Mouse (Mus musculus) neural tube, embryonic 14.5 days (tissue): ENCODE measurements around the gene Mnx1. TPM values are rescaled to one million over a fixed set of nuclear protein-coding genes. Genes with fewer than 3 reads are reported as not detected.
A peak's percentile ranks its signal among the peaks of the same experiment; 100 is the strongest.
"Not testable (repeated sequence)": the region's sequence is repeated elsewhere in the genome, so short reads cannot be mapped to it uniquely, and the experiment has no call there.

Source experiments
- ATAC-seq: fragments of 200-750 bp; cut with Nextera tagmentation; 2 replicates; pipeline ENCODE4 v1.8.0; 2017; ENCODE audit warnings: low read depth, mild to moderate bottlenecking, moderate TSS enrichment, moderate library complexity
- H3K27ac ChIP-seq: fragments of 300-500 bp; sonication (generic); 2 replicates; pipeline ENCODE4 v1.5.1; 2014; ENCODE audit warnings: low read depth, mild to moderate bottlenecking, control low read depth, low read length, moderate library complexity, mixed read lengths
- H3K27me3 ChIP-seq: fragments of 300-500 bp; sonication (generic); 2 replicates; pipeline ENCODE4 v1.6.1; 2014; ENCODE audit warnings: low read length; ENCODE audit not compliant: control insufficient read depth, insufficient read depth
- H3K36me3 ChIP-seq: fragments of 300-500 bp; sonication (generic); 2 replicates; pipeline ENCODE4 v1.6.1; 2014; ENCODE audit warnings: low read length, mixed read lengths; ENCODE audit not compliant: control insufficient read depth, insufficient read depth
- H3K4me1 ChIP-seq: fragments of 300-500 bp; sonication (generic); 2 replicates; pipeline ENCODE4 v1.6.1; 2014; ENCODE audit warnings: low read length; ENCODE audit not compliant: control insufficient read depth, insufficient read depth
- H3K4me2 ChIP-seq: fragments of 300-500 bp; sonication (generic); 2 replicates; pipeline ENCODE4 v1.6.1; 2014; ENCODE audit warnings: mild to moderate bottlenecking, low read depth, low read length, control low read depth
- H3K4me3 ChIP-seq: fragments of 300-500 bp; sonication (generic); 2 replicates; pipeline ENCODE4 v1.5.1; 2014; ENCODE audit warnings: low read depth, low read length, control low read depth, mixed read lengths
- H3K9ac ChIP-seq: fragments of 300-500 bp; sonication (generic); replicated peaks from 2 replicates; pipeline ENCODE4 v1.6.1; 2014; ENCODE audit warnings: low read depth, mild to moderate bottlenecking, control low read depth, low read length, mixed read lengths
- H3K9me3 ChIP-seq: fragments of 300-500 bp; sonication (generic); 2 replicates; pipeline ENCODE4 v1.6.1; 2016; ENCODE audit warnings: low read length; ENCODE audit not compliant: control insufficient read depth
- WGBS: fragments of 180-500 bp; shearing (Covaris S2); extraction: QIAGEN DNeasy Blood & Tissue Kit; methylation state at CpG from one replicate; pipeline ENCODE4 v1.1.7; 2014; 5-methylcytosine and 5-hydroxymethylcytosine counted together
- polyA plus RNA-seq: library from polyadenylated mRNA; unstranded; fragments of >200 nt; fragmentation: Nextera tagmentation; extraction: Ambion mirVana; gene quantifications from 2 replicates; pipeline ENCODE4 v1.2.1, GENCODE M21; 2014

Gene Mnx1
- polyA plus RNA-seq, 1 experiment from 2014 or later, result 1.8 TPM

DNA sequence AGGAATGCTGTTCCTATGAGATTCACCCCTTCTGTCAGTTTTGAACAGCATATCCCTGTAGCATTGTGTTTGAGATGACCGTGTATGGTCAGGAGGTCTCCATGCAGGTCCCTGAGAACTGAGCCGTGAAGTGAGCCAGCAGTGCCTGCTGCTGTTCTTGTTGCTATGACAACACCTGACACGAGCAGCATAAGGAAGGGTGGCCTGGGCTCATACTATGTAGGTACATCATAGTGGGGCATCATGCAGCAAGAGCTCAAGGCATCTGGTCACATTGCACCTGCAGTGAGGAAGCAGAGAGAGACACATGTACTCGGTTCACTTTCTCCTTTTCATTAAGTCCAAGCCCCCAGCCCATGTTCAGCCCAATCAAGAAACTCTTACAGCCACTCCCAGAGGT lies 25.9 kb downstream of the Mnx1 start:
- Histone ChIP-seq H3K4me3 (no peak overlapping the region), H3K9ac (no peak overlapping the region), H3K27ac (no peak overlapping the region), H3K9me3 (no peaks in the 10 kb centered on the region), H3K4me2 (no peak overlapping the region), H3K27me3 (no peaks in the 10 kb centered on the region), H3K36me3 (peaks cover 32% of the 10 kb centered on the region), H3K4me1 (no peaks in the 10 kb centered on the region)
- WGBS, result 69% methylated on average over 4 of the region's 4 CpGs
- no peak for ATAC-seq

- Histone ChIP-seq H3K27me3 (no peaks in the 10 kb centered on the region), H3K4me2 (no peak overlapping the region), H3K36me3 (peaks cover 73% of the 10 kb centered on the region), H3K9ac (no peak overlapping the region), H3K27ac (no peak overlapping the region), H3K9me3 (no peaks in the 10 kb centered on the region), H3K4me1 (no peaks in the 10 kb centered on the region), H3K4me3 (no peak overlapping the region)
- 100% methylated on average over 2 of the region's 2 CpGs for WGBS
- ATAC-seq, result no peak
Observed at GRCm38 (mm10) chr5:29445275-29445674, 33.0 kb downstream of the Mnx1 start.

GRCm38 (mm10) chr5:29436728-29437127 lies 41.5 kb downstream of the Mnx1 start:
- H3K4me3 ChIP-seq, H3K27me3 ChIP-seq, H3K9ac ChIP-seq, ATAC-seq, H3K4me2 ChIP-seq, H3K9me3 ChIP-seq, H3K27ac ChIP-seq: not testable (repeated sequence)
- Histone ChIP-seq H3K4me1 (peaks cover 22% of the 10 kb centered on the region), H3K36me3 (peaks cover 35% of the 10 kb centered on the region)
- 89% methylated on average over 6 of the region's 6 CpGs for WGBS

GRCm38 (mm10) chr5:29435491-29435890 lies 42.8 kb downstream of the Mnx1 start:
- Histone ChIP-seq H3K9me3 (no peaks in the 10 kb centered on the region), H3K4me3 (peak overlapping the region; percentile 93), H3K27me3 (no peaks in the 10 kb centered on the region), H3K4me2 (peak overlapping the region; percentile 97), H3K4me1 (peaks cover 22% of the 10 kb centered on the region), H3K36me3 (peaks cover 23% of the 10 kb centered on the region), H3K9ac (peak overlapping the region; percentile 72), H3K27ac (no peak overlapping the region)
- 47% methylated on average over 8 of the region's 8 CpGs for WGBS
- no peak for ATAC-seq

- WGBS, result under 1% methylated on average over 47 of the region's 48 CpGs
- Histone ChIP-seq H3K27ac (0 out of 2 replicates have a peak overlapping the region, but pooled peaks have one; percentile 12), H3K9me3 (no peaks in the 10 kb centered on the region), H3K4me3 (peak overlapping the region; percentile 93), H3K27me3 (no peaks in the 10 kb centered on the region), H3K36me3 (peaks cover 17% of the 10 kb centered on the region), H3K9ac (peak overlapping the region; percentile 72), H3K4me2 (peak overlapping the region; percentile 97), H3K4me1 (peaks cover 22% of the 10 kb centered on the region)
- peak; percentile 77 for ATAC-seq
Observed at GRCm38 (mm10) chr5:29434872-29435358, 43.4 kb downstream of the Mnx1 start.

GRCm38 (mm10) chr5:29434228-29434871 lies 43.9 kb downstream of the Mnx1 start, which contains the start of gene Nom1:
Gene Nom1 (plus strand): TSS chr5:29434664.
- H3K4me3 ChIP-seq, result peak within 1 kb of the TSS; percentile 93
- no peaks in the 10 kb centered on the region for H3K27me3 ChIP-seq
- H3K4me2 ChIP-seq, result peak within 1 kb of the TSS; percentile 97
- H3K36me3 ChIP-seq, result peaks cover 11% of the 10 kb centered on the region
- no peaks in the 10 kb centered on the region for H3K9me3 ChIP-seq
- ATAC-seq, result peak; percentile 99
- 0 out of 2 replicates have a peak within 1 kb of the TSS, but pooled peaks have one; percentile 34 for H3K27ac ChIP-seq
- 4% methylated on average over 29 of the region's 29 CpGs for WGBS
- H3K9ac ChIP-seq, result peak within 1 kb of the TSS; percentile 72
- peaks cover 22% of the 10 kb centered on the region for H3K4me1 ChIP-seq

DNA sequence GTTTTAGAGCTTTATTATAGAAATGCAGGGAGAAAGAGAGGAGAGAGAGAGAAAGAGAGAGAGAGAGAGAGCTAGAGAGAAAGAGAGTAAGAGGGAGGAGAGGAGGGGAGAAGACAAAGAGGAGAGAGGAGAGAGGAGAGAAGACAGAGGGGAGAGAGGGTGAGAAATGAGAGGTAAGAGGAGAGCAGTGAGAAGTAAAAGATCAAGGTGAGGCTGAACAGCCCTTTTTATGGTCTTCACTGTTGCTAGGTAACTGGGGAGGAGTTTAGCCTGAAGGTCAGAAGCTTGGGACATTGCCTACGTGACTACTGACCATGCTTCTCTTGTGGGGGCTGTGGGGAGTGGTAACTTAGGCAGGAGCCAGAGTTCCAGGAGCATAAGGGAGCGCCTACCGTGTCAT lies 54.9 kb downstream of the Mnx1 start:
- H3K27ac ChIP-seq, H3K27me3 ChIP-seq, ATAC-seq, H3K4me3 ChIP-seq, H3K4me1 ChIP-seq, H3K36me3 ChIP-seq, H3K9me3 ChIP-seq, H3K4me2 ChIP-seq, H3K9ac ChIP-seq: not testable (repeated sequence)
- WGBS, result 60% methylated on average over 3 of the region's 3 CpGs

Other genes with a start within 250 kb of the Mnx1 start
- 43.5 and 46.2 TPM in 2 replicates for gene Lmbr1, start 100.1 kb downstream of the Mnx1 start, polyA plus RNA-seq
- 13.4 and 18.9 TPM in 2 replicates for gene Nom1, start 43.8 kb downstream of the Mnx1 start, polyA plus RNA-seq
- gene Ube3c, start 90.8 kb upstream of the Mnx1 start, polyA plus RNA-seq, result 46.8 and 54.9 TPM in 2 replicates